8 mouse cellular contexts compared by ENCODE assay signal in the genomic region with DNA sequence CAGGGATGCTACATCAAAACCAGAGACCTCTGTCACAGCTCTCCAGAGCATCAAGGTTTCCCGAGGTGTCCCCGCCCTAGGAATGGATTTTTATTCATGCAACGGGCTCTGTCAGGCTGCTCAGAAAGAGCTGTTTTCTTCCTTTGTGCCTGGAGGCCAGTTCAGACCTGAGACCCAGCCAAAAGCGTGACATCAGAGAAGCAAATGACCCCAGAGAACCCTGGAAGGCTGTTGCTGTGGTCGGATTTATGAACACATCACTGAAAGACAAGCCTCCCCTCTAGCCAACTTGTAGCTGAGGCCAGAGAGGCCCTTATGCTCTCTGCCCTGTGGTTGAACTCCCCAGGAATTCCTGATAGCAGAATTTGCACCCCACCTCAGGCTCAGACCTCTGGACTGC.
DNase-seq lines count a peak whose midpoint lies in the region; ATAC-seq and TF ChIP-seq lines count a peak whose summit lies in the region.

No protein-coding gene starts in this region.

- 35% methylated on average over 5 of the region's 5 CpGs for WGBS in hindbrain, embryonic 13.5 days
- WGBS in hindbrain, embryonic 11.5 days = 40% methylated on average over 5 of the region's 5 CpGs

- no peak for TF ChIP-seq CTCF in layer of hippocampus, adult 2 months (conservative IDR thresholded peaks at IDR 0.05)

- peaks cover 24% of the 10 kb centered on the region; the same call in 1 of the 2 replicates for H3K27me3 ChIP-seq in hindbrain, embryonic 13.5 days
- 0 out of 2 replicates have a peak, but pooled peaks cover 2% of the 10 kb centered on the region for H3K27me3 ChIP-seq in hindbrain, embryonic 11.5 days (ENCODE audit: control insufficient read depth, insufficient read depth, low read length)

- no peak overlapping the region for H3K9ac ChIP-seq in hindbrain, embryonic 13.5 days
- H3K9ac ChIP-seq in hindbrain, embryonic 11.5 days (ENCODE audit: low read depth, low read length) = no peak overlapping the region

- no peaks in the 10 kb centered on the region for H3K9me3 ChIP-seq in hindbrain, embryonic 13.5 days
- no peaks in the 10 kb centered on the region for H3K9me3 ChIP-seq in hindbrain, embryonic 11.5 days (ENCODE audit: control insufficient read depth, low read length)

- no peak for ATAC-seq in hindbrain, embryonic 13.5 days (ENCODE audit: low FRiP score)
- no peak for ATAC-seq in hindbrain, embryonic 11.5 days (ENCODE audit: low FRiP score)

- no peaks in the 10 kb centered on the region for H3K36me3 ChIP-seq in hindbrain, embryonic 13.5 days
- H3K36me3 ChIP-seq in hindbrain, embryonic 11.5 days (ENCODE audit: control insufficient read depth, insufficient read depth, low read length) = no peaks in the 10 kb centered on the region

- no peak for DNase-seq in hindbrain, embryonic 11.5 days (ENCODE audit: low spot score)
- peak; percentile 84 for DNase-seq in gastrocnemius, adult 18-20 months (ENCODE audit: low spot score)
- peak; percentile 41 for DNase-seq in kidney, adult 18-20 months
- DNase-seq in lung, postnatal 25 days (ENCODE audit: low spot score) = peak; percentile 63
- DNase-seq in T-cell, adult 2 months (ENCODE audit: low spot score) = no peak
- no peak for DNase-seq in cerebellum, adult 8-10 months
- DNase-seq in layer of hippocampus, adult 2 months (ENCODE audit: low spot score in 2 of 2) = no peak

- H3K4me2 ChIP-seq in hindbrain, embryonic 13.5 days = no peak overlapping the region
- H3K4me2 ChIP-seq in hindbrain, embryonic 11.5 days (replicated peaks; ENCODE audit: low read depth, low read length) = no peak overlapping the region

- H3K4me3 ChIP-seq in hindbrain, embryonic 13.5 days = no peak overlapping the region
- no peak overlapping the region for H3K4me3 ChIP-seq in hindbrain, embryonic 11.5 days (ENCODE audit: low read depth, low read length)
- no peak overlapping the region for H3K4me3 ChIP-seq in layer of hippocampus, adult 2 months

- H3K4me1 ChIP-seq in hindbrain, embryonic 13.5 days (replicated peaks) = peaks cover 76% of the 10 kb centered on the region
- peaks cover 18% of the 10 kb centered on the region for H3K4me1 ChIP-seq in hindbrain, embryonic 11.5 days (replicated peaks; ENCODE audit: control insufficient read depth, insufficient read depth, low read length)

- 0 out of 2 replicates have a peak overlapping the region, but pooled peaks have one; percentile 85 for H3K27ac ChIP-seq in hindbrain, embryonic 13.5 days
- no peak overlapping the region for H3K27ac ChIP-seq in hindbrain, embryonic 11.5 days (ENCODE audit: low read depth, low read length)
- H3K27ac ChIP-seq in layer of hippocampus, adult 2 months = no peak overlapping the region

Comparison
In these comparisons a context has a peak if more than half of its experiments do, and no peak if none do; other contexts are left out.
1. DNase-seq: peak in gastrocnemius, adult 18-20 months (single experiment), kidney, adult 18-20 months (single experiment) and lung, postnatal 25 days (single experiment); none in hindbrain, embryonic 11.5 days (single experiment), T-cell, adult 2 months (single experiment), cerebellum, adult 8-10 months (single experiment) and layer of hippocampus, adult 2 months (0 of 2).